Mouse (Mus musculus) adrenal gland, postnatal 25 days (tissue): Measurements from ENCODE around the gene Olfr1426. TPM values are rescaled to one million over a fixed set of nuclear protein-coding genes. Genes with fewer than 3 reads are reported as not detected.
"Not testable (repeated sequence)": the region's sequence is repeated elsewhere in the genome, so short reads cannot be mapped to it uniquely, and the experiment has no call there.

Experiments
- DNase-seq: peaks from one replicate; pipeline ENCODE4 v3.0.0; 2021; ENCODE audit warnings: mixed read lengths
- long read RNA-seq: library from polyadenylated mRNA; stranded (forward); transcript quantifications from one replicate; pipeline ENCODE4 v2.0.0, GENCODE M21; 2021
- total RNA-seq: library from RNA; stranded (reverse); gene quantifications from 2 replicates; pipeline ENCODE4 v1.2.3, GENCODE M21; 2021

Olfr1426 gene
- total RNA-seq, result not detected in 2 replicates
- long read RNA-seq, result 0 reads

DNA sequence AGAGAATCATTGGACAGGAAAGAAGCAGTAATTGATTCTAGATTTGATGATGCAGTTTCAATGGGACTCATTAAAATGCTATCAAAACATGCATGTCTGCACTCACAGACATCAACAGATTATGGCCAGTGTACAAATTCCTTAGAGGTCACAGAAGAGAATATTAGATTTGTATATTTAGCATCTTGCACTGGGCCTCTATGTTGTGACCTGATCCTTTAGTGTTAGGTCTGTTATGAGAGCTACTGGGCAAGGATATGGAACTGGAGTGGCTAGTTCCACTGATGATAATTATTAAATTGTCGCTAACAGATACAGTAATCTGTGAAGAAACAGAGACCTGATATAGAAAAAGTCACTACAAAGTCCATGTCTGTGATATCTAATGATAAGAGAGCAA, at the start of gene Olfr1426:
Gene Olfr1426, minus strand, starts transcription at position 101 of the 400 bp plus-strand sequence.
- DNase-seq, result no peak

GRCm38 (mm10) chr19:12134289-12134688, 42.5 kb upstream of the Olfr1426 start:
- DNase-seq, result no peak

- no peak for DNase-seq
Measured at GRCm38 (mm10) chr19:12123103-12123502, 31.3 kb upstream of the Olfr1426 start, which contains the start of gene Olfr76. Olfr76 (minus strand) TSS chr19:12123203.

DNA sequence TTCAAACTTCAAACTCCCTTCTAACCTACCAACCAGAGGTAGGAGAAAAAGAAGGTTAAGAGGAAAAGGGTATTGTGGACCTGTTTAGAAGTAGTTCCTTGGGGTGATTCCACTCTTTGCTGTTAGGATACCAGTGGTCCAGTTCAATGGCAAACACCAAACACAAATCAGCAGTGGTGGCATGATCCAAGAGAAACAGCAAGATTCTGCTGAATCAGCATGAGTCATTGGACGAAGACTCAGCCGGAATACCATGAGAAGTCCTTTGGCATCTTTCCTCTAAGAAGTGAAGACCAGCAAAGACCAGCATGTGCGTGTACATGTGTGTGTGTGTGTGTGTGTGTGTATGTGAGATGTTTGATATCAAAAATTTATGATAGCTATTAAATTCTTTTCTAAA, 24.7 kb upstream of the Olfr1426 start:
- no peak for DNase-seq

DNA sequence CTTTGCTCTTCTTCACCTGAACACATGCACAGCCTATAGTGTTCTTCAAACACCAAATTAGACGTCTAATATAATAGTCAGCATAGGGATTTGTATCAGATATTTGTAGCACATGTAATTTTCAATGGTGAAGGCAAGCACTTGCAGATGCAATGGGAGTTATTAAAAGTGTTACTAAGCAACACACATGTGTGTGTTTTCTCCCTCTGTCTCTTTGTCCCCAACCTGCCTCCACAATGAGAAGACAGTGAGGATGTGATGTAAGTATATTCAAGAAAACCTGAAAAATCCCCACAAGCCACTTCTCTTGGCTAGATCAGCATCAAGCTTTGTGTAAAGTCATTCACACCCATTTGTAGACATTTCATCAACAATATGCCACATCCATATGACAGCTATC, 24.0 kb upstream of the Olfr1426 start, which contains the start of gene Olfr1428:
Gene Olfr1428, minus strand, starts transcription at position 101 of the 400 bp plus-strand sequence.
- no peak for DNase-seq

DNA sequence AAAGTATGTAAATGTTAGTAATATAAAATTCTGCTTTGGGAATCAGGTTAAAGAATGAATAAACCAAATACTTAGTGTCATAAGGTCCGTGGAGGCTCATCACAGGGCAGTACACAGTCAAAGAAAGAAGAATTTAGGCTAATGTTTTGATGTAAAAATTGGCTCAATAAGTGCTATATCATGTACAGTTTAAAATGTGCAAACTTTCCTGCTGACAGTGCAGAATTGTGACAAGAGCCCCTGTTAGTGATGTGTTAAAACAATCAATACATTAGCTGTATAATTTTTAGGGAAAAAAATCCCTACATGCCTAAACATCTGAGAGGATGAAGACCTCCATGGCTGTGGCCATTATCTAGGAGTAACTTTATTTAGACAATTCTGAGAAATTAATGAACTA, 22.0 kb upstream of the Olfr1426 start:
- no peak for DNase-seq

- DNase-seq, result no peak
Measured at GRCm38 (mm10) chr19:12104541-12104940, 12.7 kb upstream of the Olfr1426 start.

DNA sequence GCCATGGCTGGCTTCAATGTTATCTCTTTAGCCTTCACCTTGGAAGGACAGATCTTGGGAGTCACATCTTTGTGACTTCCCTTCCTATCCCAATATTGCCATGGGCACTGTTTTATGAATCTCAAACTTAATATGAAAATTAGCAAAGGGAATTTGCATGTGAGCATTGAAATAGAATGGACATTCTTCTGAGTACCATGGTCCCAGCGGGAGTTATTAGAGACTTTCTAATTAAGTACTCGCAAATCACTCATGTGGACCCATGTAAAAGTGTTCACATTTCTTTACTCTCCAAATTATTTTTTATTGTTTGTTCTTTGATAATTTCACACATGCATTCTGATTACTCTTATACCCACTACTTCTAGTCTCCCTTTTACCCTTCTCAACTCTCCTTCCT, 11.4 kb upstream of the Olfr1426 start, which contains the start of gene Olfr1427:
Gene Olfr1427, minus strand, starts transcription at position 101 of the 400 bp plus-strand sequence.
- no peak for DNase-seq

DNA sequence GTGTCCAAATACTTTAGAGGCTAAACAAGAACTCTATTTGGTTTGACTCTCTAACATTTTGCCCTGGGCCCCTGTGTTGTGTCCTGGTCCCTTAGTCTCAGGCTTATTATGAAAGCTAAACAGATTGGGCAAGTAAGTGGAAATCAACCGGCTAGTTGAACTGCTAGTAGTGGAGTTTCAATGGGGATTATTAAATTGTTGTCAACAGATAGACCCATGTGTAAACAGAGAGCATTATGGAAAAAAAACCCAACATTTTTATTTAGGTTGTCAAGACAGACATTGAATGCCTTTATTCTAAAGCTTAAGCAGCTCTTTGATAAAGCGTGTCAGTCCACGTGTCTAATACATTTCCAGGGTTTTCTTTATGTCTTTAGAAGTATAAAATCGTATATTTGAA, 14.2 kb downstream of the Olfr1426 start, which contains the start of gene Olfr1425:
Gene Olfr1425, minus strand, starts transcription at position 101 of the 400 bp plus-strand sequence.
- not testable (repeated sequence) for DNase-seq

DNA sequence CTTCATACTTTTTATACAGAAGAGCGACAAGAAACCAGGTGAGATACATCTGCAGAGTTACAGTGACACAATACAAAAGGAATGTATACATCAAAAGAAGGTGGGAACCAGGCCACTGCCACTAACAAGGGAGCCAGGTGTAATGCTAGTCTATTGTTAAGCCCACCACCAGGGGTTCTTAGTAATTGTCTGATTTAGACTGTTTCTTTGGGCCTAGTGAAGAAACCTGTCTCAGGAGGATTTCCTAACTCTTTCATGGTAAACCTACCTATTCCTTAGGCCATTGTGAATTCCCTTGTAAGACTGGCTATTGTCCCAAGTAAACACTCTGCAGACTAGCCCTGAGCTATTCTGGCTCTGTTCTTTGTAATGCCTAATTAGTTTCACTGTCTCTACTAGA, 22.3 kb downstream of the Olfr1426 start:
- DNase-seq, result not testable (repeated sequence)

GRCm38 (mm10) chr19:12067806-12068205, 24.0 kb downstream of the Olfr1426 start:
- DNase-seq, result not testable (repeated sequence)

DNA sequence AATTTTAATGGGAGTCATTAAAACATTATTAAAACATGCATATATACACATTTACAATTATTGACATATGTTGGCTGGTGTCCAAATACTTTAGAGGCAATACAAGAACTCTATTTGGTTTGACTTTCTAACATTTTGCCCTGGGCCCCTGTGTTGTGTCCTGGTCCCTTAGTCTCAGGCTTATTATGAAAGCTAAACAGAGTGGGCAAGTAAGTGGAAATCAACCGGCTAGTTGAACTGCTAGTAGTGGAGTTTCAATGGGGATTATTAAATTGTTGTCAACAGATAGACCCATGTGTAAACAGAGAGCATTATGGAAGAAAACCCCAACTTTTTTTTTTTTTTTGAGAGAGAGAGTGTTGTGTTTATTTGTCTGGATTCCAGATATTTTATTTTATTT, 29.2 kb downstream of the Olfr1426 start, which contains the start of gene Olfr1424:
Gene Olfr1424, minus strand, starts transcription at position 101 of the 400 bp plus-strand sequence.
- not testable (repeated sequence) for DNase-seq

DNA sequence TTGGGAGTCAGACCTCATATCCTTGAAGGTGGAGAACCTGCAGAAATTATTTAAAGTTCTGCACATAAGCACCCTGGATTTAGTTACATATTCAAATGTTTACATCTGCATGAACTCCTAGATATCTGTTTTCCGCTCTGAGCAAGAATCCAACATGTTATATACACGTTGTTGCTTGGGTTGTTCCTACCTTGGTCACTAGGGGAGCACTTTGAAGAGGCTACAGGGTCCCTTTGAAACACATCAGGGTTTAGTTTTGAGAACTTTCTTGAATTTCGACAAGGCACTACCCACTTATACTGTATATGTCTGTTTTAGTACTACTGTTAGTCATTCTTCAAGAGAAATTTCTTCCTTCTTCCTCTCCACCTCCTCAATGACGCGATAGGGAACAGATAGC, 48.6 kb downstream of the Olfr1426 start:
- DNase-seq, result no peak

DNA sequence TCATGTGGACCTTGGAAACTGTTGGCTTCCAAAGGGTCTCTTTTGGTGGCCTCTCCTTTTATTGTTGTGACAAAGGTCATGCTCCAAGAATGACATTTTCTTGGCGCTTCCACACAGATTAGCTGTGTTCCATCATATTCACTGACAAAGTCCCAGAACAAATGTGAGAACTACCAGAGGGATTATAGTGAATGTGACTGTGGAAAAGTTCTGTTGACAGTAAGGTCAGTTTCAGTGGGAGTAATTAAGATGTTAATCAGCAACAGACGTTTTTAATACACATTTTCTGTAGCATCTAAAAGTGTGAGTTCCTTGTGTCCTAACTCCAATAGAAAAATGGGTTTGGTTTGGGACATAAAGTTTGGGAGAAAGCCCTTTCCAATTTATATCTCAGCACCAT, 50.6 kb downstream of the Olfr1426 start, which contains the start of gene Olfr1423:
Gene Olfr1423, minus strand, starts transcription at position 101 of the 400 bp plus-strand sequence.
- no peak for DNase-seq

GRCm38 (mm10) chr19:12037727-12038126, 54.1 kb downstream of the Olfr1426 start:
- no peak for DNase-seq

Other genes with a start within 250 kb of the Olfr1426 start
- gene Olfr1418, start 230.9 kb downstream of the Olfr1426 start, total RNA-seq, result not detected in 2 replicates
- not detected in 2 replicates for gene Olfr1419, start 216.9 kb downstream of the Olfr1426 start, total RNA-seq
- gene Olfr1420, start 205.4 kb downstream of the Olfr1426 start, total RNA-seq, result not detected in 2 replicates
- 28.9 and 30.0 TPM in 2 replicates for gene Patl1, start 179.6 kb downstream of the Olfr1426 start, total RNA-seq
- 91.9 and 111 TPM in 2 replicates for gene Osbp, start 126.1 kb downstream of the Olfr1426 start, total RNA-seq
- not detected in 2 replicates for gene Olfr1423, start 50.7 kb downstream of the Olfr1426 start, total RNA-seq
- not detected in 2 replicates for gene Olfr1424, start 29.3 kb downstream of the Olfr1426 start, total RNA-seq
- not detected in 2 replicates for gene Olfr1425, start 14.3 kb downstream of the Olfr1426 start, total RNA-seq
- not detected in 2 replicates for gene Olfr1427, start 11.3 kb upstream of the Olfr1426 start, total RNA-seq
- not detected in 2 replicates for gene Olfr1428, start 23.9 kb upstream of the Olfr1426 start, total RNA-seq
- gene Olfr76, start 31.2 kb upstream of the Olfr1426 start, total RNA-seq, result not detected in 2 replicates
- gene Olfr1555-ps1, start 78.1 kb upstream of the Olfr1426 start, total RNA-seq, result not detected in 2 replicates
- gene Olfr1431, start 108.6 kb upstream of the Olfr1426 start, total RNA-seq, result not detected in 2 replicates
- gene Olfr1432, start 140.6 kb upstream of the Olfr1426 start, total RNA-seq, result not detected in 2 replicates
- not detected in 2 replicates for gene Olfr262, start 149.6 kb upstream of the Olfr1426 start, total RNA-seq
- not detected in 2 replicates for gene Olfr235, start 169.0 kb upstream of the Olfr1426 start, total RNA-seq
- gene Olfr1434, start 187.8 kb upstream of the Olfr1426 start, total RNA-seq, result not detected in 2 replicates
- not detected in 2 replicates for gene Olfr1436, start 207.1 kb upstream of the Olfr1426 start, total RNA-seq
- gene Olfr1437, start 233.1 kb upstream of the Olfr1426 start, total RNA-seq, result not detected in 2 replicates
- not detected in 2 replicates for gene Olfr1438-ps1, start 243.9 kb upstream of the Olfr1426 start, total RNA-seq